Mouse (Mus musculus) forebrain, postnatal 0 days (tissue): ENCODE measurements around the gene Misp. TPM values are rescaled to one million over a fixed set of nuclear protein-coding genes. Genes with fewer than 3 reads are reported as not detected.

Experiments used
- ATAC-seq: fragments of 200-750 bp; cut with Nextera tagmentation; 2 replicates; pipeline ENCODE4 v1.8.0; 2017; ENCODE audit warnings: mild to moderate bottlenecking, moderate library complexity
- DNase-seq: peaks from one replicate; pipeline ENCODE4 v3.0.0-alpha.2; 2015
- H3K27ac ChIP-seq: fragments of 300-500 bp; sonication (generic); 2 replicates; pipeline ENCODE4 v1.5.1; 2014; ENCODE audit warnings: low read depth, mild to moderate bottlenecking, antibody characterized with exemption, low read length, moderate library complexity, mixed read lengths
- H3K27me3 ChIP-seq: fragments of 300-500 bp; sonication (generic); 2 replicates; pipeline ENCODE4 v1.6.1; 2014; ENCODE audit warnings: mild to moderate bottlenecking, low read length, mixed read lengths; ENCODE audit not compliant: insufficient read depth
- H3K36me3 ChIP-seq: fragments of 300-500 bp; sonication (generic); 2 replicates; pipeline ENCODE4 v1.6.1; 2014; ENCODE audit warnings: mild to moderate bottlenecking, moderate library complexity; ENCODE audit not compliant: insufficient read depth
- H3K4me1 ChIP-seq: fragments of 300-500 bp; sonication (generic); 2 replicates; pipeline ENCODE4 v1.6.1; 2014; ENCODE audit warnings: antibody characterized with exemption; ENCODE audit not compliant: insufficient read depth
- H3K4me2 ChIP-seq: fragments of 300-500 bp; sonication (generic); 2 replicates; pipeline ENCODE4 v1.6.1; 2014; ENCODE audit warnings: low read depth, mild to moderate bottlenecking, moderate library complexity
- H3K4me3 ChIP-seq: fragments of 300-500 bp; sonication (generic); 2 replicates; pipeline ENCODE4 v1.5.1; 2014; ENCODE audit warnings: low read depth, low read length, mixed read lengths
- H3K9ac ChIP-seq: fragments of 300-500 bp; sonication (generic); 2 replicates; pipeline ENCODE4 v1.6.1; 2014; ENCODE audit warnings: mild to moderate bottlenecking
- H3K9me3 ChIP-seq: fragments of 300-500 bp; sonication (generic); 2 replicates; pipeline ENCODE4 v1.6.1; 2016; ENCODE audit warnings: low read length
- CTCF ChIP-seq: sonication (generic); IDR thresholded peaks from 2 replicates; pipeline ENCODE4 v1.5.1; 2016; ENCODE audit warnings: antibody characterized with exemption, control low read depth, low read depth
- WGBS: fragments of 180-500 bp; shearing (Covaris S2); extraction: QIAGEN DNeasy Blood & Tissue Kit; methylation state at CpG from one replicate; pipeline ENCODE4 v1.1.7; 2014; 5-methylcytosine and 5-hydroxymethylcytosine counted together
- polyA plus RNA-seq: library from polyadenylated mRNA; unstranded; fragments of >200 nt; fragmentation: Nextera tagmentation; extraction: Ambion mirVana; gene quantifications from 2 replicates; pipeline ENCODE4 v1.2.1, GENCODE M21; 2015
- total RNA-seq: library from RNA; depleted of rRNA; stranded (reverse); fragments of >200 nt; gene quantifications from 2 replicates; pipeline ENCODE4 v1.2.3, GENCODE M21; 2014

Gene Misp
- total and polyA plus RNA-seq, 2 experiments from 2014 or later, result 0.24 to 0.41 TPM

DNA sequence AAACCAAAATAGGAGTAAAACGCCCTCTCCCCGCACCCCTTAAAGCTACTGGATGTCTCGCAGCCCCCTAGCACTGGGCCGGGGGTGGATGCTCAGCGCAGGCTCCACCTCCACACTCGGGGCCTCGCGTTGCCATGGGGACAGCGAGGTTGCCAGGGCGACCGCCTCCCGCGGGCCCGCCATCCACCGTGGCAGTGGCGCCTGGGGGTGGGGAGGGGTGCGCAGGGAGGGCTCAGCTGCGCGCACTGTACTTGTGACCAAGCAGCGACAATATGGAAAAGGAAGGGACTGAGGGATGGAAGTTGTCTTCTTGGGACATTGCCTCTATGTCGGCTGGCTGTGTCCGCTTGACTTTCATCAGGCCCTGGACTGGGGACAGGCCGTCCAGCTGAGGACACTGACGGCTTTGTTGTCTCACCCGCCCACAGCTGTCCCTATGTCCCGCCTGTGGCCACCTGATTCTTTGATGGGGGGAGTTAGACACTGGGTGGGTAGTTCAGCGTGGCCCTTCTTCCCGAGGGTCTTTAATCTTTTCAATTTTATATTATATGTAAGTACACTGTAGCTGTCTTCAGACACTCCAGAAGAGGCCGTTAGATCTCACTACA, 17.0 kb upstream of the Misp start:
- WGBS, result 4% methylated on average over 29 of the region's 29 CpGs
- Histone ChIP-seq H3K4me2 (peak overlapping the region; percentile 53), H3K4me1 (peaks cover 32% of the 10 kb centered on the region), H3K9ac (peak overlapping the region; percentile 46), H3K9me3 (no peaks in the 10 kb centered on the region), H3K36me3 (peaks cover 19% of the 10 kb centered on the region), H3K4me3 (peak overlapping the region; percentile 24), H3K27me3 (no peaks in the 10 kb centered on the region), H3K27ac (peak overlapping the region; percentile 90)
- ATAC-seq (peak; percentile 98), DNase-seq (peak; percentile 94)
- TF ChIP-seq CTCF, result no peak

DNA sequence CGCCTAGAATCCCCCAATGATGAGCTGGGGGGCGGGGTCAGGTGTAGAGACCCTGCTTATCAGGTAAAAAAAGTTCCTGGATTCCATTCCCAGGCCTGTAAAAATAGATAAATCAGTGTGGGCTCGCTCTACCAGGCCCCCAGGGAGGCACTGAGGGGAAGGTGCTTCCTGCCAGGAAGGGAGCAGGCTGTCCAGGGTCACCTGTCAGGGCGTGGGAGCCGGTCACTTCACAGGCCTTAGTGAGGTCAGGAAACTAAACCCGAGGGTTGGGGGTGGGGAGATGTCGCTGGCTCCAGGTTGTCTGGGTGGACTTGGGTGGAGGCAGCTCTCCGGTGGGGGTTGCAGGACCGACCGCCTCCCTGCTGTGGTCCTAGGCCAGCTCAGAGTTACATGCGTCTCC, 15.2 kb upstream of the Misp start:
- Histone ChIP-seq H3K27ac (no peak overlapping the region), H3K9me3 (no peaks in the 10 kb centered on the region), H3K4me1 (peaks cover 32% of the 10 kb centered on the region), H3K27me3 (no peaks in the 10 kb centered on the region), H3K4me2 (no peak overlapping the region), H3K9ac (no peak overlapping the region), H3K36me3 (peaks cover 35% of the 10 kb centered on the region), H3K4me3 (no peak overlapping the region)
- DNase-seq, result no peak
- no peak for TF ChIP-seq CTCF
- 79% methylated on average over 11 of the region's 11 CpGs for WGBS
- ATAC-seq, result no peak

DNA sequence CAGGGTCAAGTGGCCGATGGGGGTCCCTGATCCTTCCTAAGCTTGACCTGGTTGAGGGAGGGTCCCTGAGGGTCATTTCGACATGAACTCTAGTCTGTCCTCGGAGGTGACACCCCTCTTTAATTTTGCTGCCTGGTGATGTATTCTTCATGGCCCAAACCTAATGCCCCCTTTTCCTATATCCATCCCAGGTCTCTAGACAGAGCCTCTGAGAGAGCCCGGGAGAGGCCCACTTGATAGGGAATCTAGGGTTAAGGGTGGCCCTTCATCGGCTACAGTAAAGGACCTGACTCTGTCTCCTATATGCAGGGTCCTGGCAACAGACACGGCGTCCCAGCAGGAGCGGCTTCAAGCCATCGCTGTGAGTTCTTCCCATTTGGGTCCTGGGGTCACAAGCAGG, 14.5 kb upstream of the Misp start:
- peaks cover 32% of the 10 kb centered on the region for H3K4me1 ChIP-seq
- H3K4me3 ChIP-seq, result no peak overlapping the region
- TF ChIP-seq CTCF, result no peak
- no peaks in the 10 kb centered on the region for H3K27me3 ChIP-seq
- no peaks in the 10 kb centered on the region for H3K9me3 ChIP-seq
- no peak overlapping the region for H3K4me2 ChIP-seq
- 87% methylated on average over 9 of the region's 9 CpGs for WGBS
- H3K9ac ChIP-seq, result no peak overlapping the region
- DNase-seq (no peak), ATAC-seq (no peak)
- H3K27ac ChIP-seq, result no peak overlapping the region
- H3K36me3 ChIP-seq, result peaks cover 42% of the 10 kb centered on the region

DNA sequence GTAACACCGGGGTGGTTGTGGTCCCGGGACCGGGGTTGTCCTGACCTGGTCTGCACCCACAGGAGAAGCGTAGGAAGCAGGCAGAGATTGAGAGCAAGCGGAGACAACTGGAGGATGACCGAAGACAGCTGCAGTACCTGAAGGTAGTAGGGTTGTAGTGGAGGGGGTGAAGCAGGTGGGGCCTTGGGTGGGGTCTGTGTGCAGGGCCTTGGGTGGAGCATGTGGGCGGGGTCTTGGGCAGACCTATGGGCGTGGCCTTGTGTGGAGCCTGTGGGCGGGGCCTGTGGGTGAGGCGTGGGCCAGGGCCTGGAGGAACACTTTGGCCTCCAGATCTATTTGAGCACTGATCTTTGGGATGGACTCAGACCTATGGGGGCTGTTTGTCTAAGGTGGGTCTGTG, 13.8 kb upstream of the Misp start:
- no peak overlapping the region for H3K4me2 ChIP-seq
- ATAC-seq, result no peak
- peaks cover 26% of the 10 kb centered on the region for H3K4me1 ChIP-seq
- peaks cover 42% of the 10 kb centered on the region for H3K36me3 ChIP-seq
- no peak overlapping the region for H3K9ac ChIP-seq
- no peaks in the 10 kb centered on the region for H3K27me3 ChIP-seq
- H3K9me3 ChIP-seq, result no peaks in the 10 kb centered on the region
- DNase-seq, result no peak
- TF ChIP-seq CTCF, result no peak
- no peak overlapping the region for H3K27ac ChIP-seq
- no peak overlapping the region for H3K4me3 ChIP-seq
- WGBS, result 85% methylated on average over 10 of the region's 10 CpGs

DNA sequence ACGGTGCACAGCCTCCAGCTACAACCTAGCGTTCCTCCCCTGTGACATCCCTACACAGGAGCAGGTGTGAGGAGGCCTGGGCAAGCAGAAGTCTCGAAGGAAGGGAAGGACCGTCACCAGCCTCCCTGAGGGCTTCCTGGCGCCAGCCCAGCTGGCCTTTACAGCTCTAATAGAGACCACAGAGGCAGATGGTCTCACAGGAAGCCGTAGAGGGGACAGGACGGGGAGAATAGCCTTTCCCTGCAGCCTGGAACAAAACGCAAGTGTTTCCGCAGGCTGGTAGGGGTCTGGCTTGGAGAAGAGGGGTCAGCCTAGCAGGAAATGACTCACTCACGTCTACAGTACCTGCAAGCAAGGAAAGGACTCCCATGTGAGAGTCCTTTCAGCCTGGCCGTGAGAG, 13.0 kb upstream of the Misp start:
- peaks cover 18% of the 10 kb centered on the region for H3K4me1 ChIP-seq
- H3K27ac ChIP-seq, result no peak overlapping the region
- H3K36me3 ChIP-seq, result peaks cover 47% of the 10 kb centered on the region
- H3K9me3 ChIP-seq, result no peaks in the 10 kb centered on the region
- no peak for ATAC-seq
- H3K27me3 ChIP-seq, result no peaks in the 10 kb centered on the region
- WGBS, result 73% methylated on average over 11 of the region's 11 CpGs
- no peak overlapping the region for H3K4me2 ChIP-seq
- no peak overlapping the region for H3K4me3 ChIP-seq
- no peak for DNase-seq
- no peak for TF ChIP-seq CTCF
- no peak overlapping the region for H3K9ac ChIP-seq

DNA sequence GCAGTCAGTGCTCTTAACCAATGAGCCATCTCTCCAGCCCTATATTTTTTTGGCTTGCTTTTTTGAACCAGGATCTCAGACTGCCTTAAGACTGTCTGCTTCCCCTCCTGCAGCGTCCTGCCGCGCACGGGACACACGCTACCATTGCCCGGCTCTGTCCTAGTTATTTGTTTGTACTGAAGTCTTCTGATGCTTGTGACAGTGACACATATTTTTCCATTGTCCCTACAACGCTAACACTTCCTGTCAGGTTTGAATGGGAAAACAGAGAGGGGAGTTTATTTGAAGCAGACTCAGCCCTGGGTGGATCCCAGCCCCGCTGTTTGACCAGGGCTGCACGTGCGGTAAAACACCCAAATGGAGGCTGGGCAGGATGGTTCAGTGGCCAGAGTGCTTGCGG, 12.1 kb upstream of the Misp start:
- H3K27ac ChIP-seq, result no peak overlapping the region
- H3K4me2 ChIP-seq, result no peak overlapping the region
- H3K9me3 ChIP-seq, result no peaks in the 10 kb centered on the region
- ATAC-seq, result no peak
- no peak for DNase-seq
- no peak for TF ChIP-seq CTCF
- 88% methylated on average over 11 of the region's 11 CpGs for WGBS
- peaks cover 52% of the 10 kb centered on the region for H3K36me3 ChIP-seq
- H3K4me1 ChIP-seq, result peaks cover 9% of the 10 kb centered on the region
- H3K4me3 ChIP-seq, result no peak overlapping the region
- no peaks in the 10 kb centered on the region for H3K27me3 ChIP-seq
- no peak overlapping the region for H3K9ac ChIP-seq

DNA sequence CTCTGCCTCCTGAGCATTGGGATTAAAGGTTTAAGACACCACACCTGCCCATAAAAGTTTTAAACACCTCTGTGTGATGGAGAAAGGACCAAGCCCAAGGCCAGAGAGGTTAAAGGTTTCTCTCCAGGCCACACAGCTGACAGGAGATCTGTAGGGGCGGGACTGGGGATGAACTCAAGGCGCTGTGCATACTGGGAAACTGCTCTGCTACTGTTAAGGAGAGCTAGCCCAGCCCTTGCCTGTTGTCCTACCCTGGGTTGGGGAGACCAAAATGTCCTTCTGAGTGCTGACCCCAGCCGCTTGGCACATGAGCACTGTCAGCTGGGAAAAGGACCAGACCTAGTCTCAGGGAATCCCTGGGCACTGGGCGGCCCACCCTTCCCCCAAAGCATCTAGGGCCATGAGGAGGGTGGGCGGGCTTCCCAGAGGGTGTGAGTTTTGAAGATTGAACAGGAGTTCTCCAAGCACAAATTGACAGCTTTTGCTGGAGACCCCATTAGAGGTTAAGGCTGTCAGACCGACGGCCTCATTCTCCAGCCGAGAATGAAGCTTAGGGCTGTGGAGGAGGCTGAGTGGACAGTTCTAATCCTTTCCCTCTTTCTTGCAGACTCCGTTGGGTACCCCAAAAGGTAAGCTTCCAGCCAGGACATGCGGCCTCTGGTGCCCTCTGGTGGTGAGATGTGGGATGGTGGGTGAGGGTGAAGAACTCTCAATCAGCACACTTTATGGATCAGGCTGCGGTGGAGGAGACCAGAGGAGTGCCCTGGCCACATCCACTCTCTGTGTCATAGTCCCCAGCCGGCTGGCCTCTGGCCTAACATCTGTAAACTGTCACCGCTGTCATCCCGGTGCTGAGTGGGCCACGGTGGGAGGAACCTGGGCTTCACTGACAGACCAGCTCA, 8.8 kb upstream of the Misp start:
- Histone ChIP-seq H3K4me1 (no peaks in the 10 kb centered on the region), H3K27ac (no peak overlapping the region), H3K27me3 (no peaks in the 10 kb centered on the region), H3K4me2 (no peak overlapping the region), H3K9ac (no peak overlapping the region), H3K36me3 (peaks cover 72% of the 10 kb centered on the region), H3K4me3 (no peak overlapping the region), H3K9me3 (no peaks in the 10 kb centered on the region)
- ATAC-seq (peak; percentile 74), DNase-seq (peak; percentile 91)
- TF ChIP-seq CTCF, result peak; percentile 98
- 30% methylated on average over 15 of the region's 15 CpGs for WGBS
